Mouse (Mus musculus): ENCODE results near the gene Aebp1. TPM values are rescaled to one million over a fixed set of nuclear protein-coding genes. Genes with fewer than 3 reads are reported as not detected.
A peak's percentile ranks its signal among the peaks of the same experiment; 100 is the strongest.

The Aebp1 gene
- total RNA-seq, 2 experiments from 2014 or later, result 245 to 387 TPM

- DNase-seq (ENCODE audit: low spot score in 2 of 2), result peak in 1 of 2 experiments; percentile 12
These were observed 56.4 kb downstream of the Aebp1 start for GRCm38 (mm10) chr11:5918111-5918510.

GRCm38 (mm10) chr11:5919606-5920005 is 57.9 kb downstream of the Aebp1 start:
- DNase-seq (ENCODE audit: low spot score in 2 of 2), result peak in 1 of 2 experiments; percentile 7

- peak in 1 of 2 experiments; percentile 18 for DNase-seq (ENCODE audit: low spot score in 2 of 2)
These were observed 58.7 kb downstream of the Aebp1 start for GRCm38 (mm10) chr11:5920323-5920960.

Other genes with a start within 250 kb of the Aebp1 start
- 100 to 1,000 TPM; 127 to 172 TPM for gene Mrps24, start 146.3 kb upstream of the Aebp1 start, total RNA-seq (2021)
- 10 to 100 TPM; 70.4 to 74.7 TPM for gene Urgcp, start 99.6 kb upstream of the Aebp1 start, total RNA-seq (2021)
- gene Dbnl, start 73.5 kb upstream of the Aebp1 start, total RNA-seq (2021), result 10 to 100 TPM; 50.1 to 65.1 TPM
- gene Pgam2, start 58.2 kb upstream of the Aebp1 start, total RNA-seq (2021), result 1 to 10 TPM in 1 of 2 experiments, not detected in 1; 1.1 TPM
- 1 to 10 TPM; 4.9 to 5.3 TPM for gene Polm, start 23.9 kb upstream of the Aebp1 start, total RNA-seq (2021)
- 10 to 100 TPM; 34.1 to 44.6 TPM for gene Pold2, start 16.3 kb downstream of the Aebp1 start, total RNA-seq (2021)
- gene Myl7, start 36.8 kb downstream of the Aebp1 start, total RNA-seq (2021), result not detected
- 1 to 10 TPM; 3.9 to 6.9 TPM for gene Gck, start 88.1 kb downstream of the Aebp1 start, total RNA-seq (2021)
- gene Ykt6, start 93.7 kb downstream of the Aebp1 start, total RNA-seq (2021), result 10 to 100 TPM; 65.6 to 85.9 TPM
- gene Camk2b, start 204.4 kb downstream of the Aebp1 start, total RNA-seq (2021), result 10 to 100 TPM; 11.5 to 16.9 TPM